ENCODE assay signal across 14 mouse cellular contexts in the genomic region with DNA sequence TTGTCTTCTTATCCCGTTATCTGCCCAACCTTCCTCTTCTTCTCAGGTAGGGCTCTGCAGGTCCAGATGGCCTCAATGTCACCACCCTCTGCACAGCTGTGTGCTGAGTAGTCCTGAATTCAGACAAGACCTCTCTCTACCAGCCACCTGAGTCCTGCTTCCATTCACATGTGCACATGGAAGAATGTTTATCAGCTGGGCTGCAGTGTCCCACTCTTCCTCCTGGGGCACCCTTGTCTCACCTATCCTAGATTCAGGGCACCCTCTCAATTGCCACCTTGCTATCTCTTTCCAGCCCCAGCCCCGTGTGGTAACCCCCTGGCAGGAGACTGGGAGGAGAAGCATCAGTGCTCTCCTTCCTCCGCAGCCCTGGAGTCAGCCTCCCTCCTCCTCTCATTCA. TPM values are rescaled to one million over a fixed set of nuclear protein-coding genes. Genes with fewer than 3 reads are reported as not detected.
DNase-seq lines count a peak whose midpoint lies in the region; ATAC-seq and TF ChIP-seq lines count a peak whose summit lies in the region.
"Had no signal": no experiment of that assay in that cellular context is flagged by ENCODE, and none has a peak within 500 bp of the region (broad histone marks: within the 10 kb centered on the region; RNA-seq: fewer than 3 reads in every experiment).

No protein-coding gene starts in this region.

- H3K4me1 ChIP-seq in forebrain, postnatal 0 days (ENCODE audit: insufficient read depth) = peaks cover 13% of the 10 kb centered on the region
- H3K4me1 ChIP-seq in forebrain, embryonic 16.5 days (replicated peaks; ENCODE audit: control insufficient read depth, insufficient read depth, low read length) = peaks cover 16% of the 10 kb centered on the region
- H3K4me1 ChIP-seq in midbrain, postnatal 0 days (ENCODE audit: insufficient read depth, low read length) = peaks cover 8% of the 10 kb centered on the region; the same call in 1 of the 2 replicates
- H3K4me1 ChIP-seq in midbrain, embryonic 15.5 days = peaks cover 18% of the 10 kb centered on the region

- no peak overlapping the region for H3K4me2 ChIP-seq in forebrain, postnatal 0 days (ENCODE audit: low read depth)
- no peak overlapping the region for H3K4me2 ChIP-seq in forebrain, embryonic 16.5 days (ENCODE audit: low read length)
- no peak overlapping the region for H3K4me2 ChIP-seq in midbrain, postnatal 0 days (ENCODE audit: low read depth, low read length, poor library complexity, severe bottlenecking)
- H3K4me2 ChIP-seq in midbrain, embryonic 15.5 days = no peak overlapping the region
- H3K4me2 ChIP-seq: limb, embryonic 15.5 days; neural tube, embryonic 15.5 days had no signal

- no peak overlapping the region for H3K4me3 ChIP-seq in forebrain, postnatal 0 days (ENCODE audit: low read depth, low read length)
- no peak overlapping the region for H3K4me3 ChIP-seq in forebrain, embryonic 16.5 days (replicated peaks; ENCODE audit: low read length)
- H3K4me3 ChIP-seq in midbrain, postnatal 0 days (ENCODE audit: low read depth, low read length) = no peak overlapping the region
- H3K4me3 ChIP-seq in midbrain, embryonic 15.5 days = no peak overlapping the region
- H3K4me3 ChIP-seq: limb, embryonic 15.5 days; neural tube, embryonic 15.5 days had no signal

- 65% methylated on average over 3 of the region's 3 CpGs for WGBS in forebrain, postnatal 0 days
- WGBS in forebrain, embryonic 16.5 days = 68% methylated on average over 3 of the region's 3 CpGs
- WGBS in midbrain, postnatal 0 days = 60% methylated on average over 3 of the region's 3 CpGs
- WGBS in midbrain, embryonic 15.5 days = 65% methylated on average over 3 of the region's 3 CpGs

- TF ChIP-seq CTCF in forebrain, postnatal 0 days (IDR thresholded peaks at IDR 0.05; ENCODE audit: low read depth) = peak; percentile 46; the same call in 1 of the 2 replicates
- TF ChIP-seq CTCF in midbrain, postnatal 0 days (IDR thresholded peaks at IDR 0.05) = peak; percentile 49

- H3K36me3 ChIP-seq in forebrain, postnatal 0 days (ENCODE audit: insufficient read depth) = peaks cover 62% of the 10 kb centered on the region
- H3K36me3 ChIP-seq in forebrain, embryonic 16.5 days (ENCODE audit: control insufficient read depth, insufficient read depth) = peaks cover 19% of the 10 kb centered on the region
- peaks cover 54% of the 10 kb centered on the region for H3K36me3 ChIP-seq in midbrain, postnatal 0 days (ENCODE audit: insufficient read depth, low read length)
- peaks cover 24% of the 10 kb centered on the region for H3K36me3 ChIP-seq in midbrain, embryonic 15.5 days (replicated peaks)

- no peak overlapping the region for H3K27ac ChIP-seq in forebrain, postnatal 0 days (ENCODE audit: low read depth, low read length)
- no peak overlapping the region for H3K27ac ChIP-seq in forebrain, embryonic 16.5 days (ENCODE audit: low read length)
- H3K27ac ChIP-seq in midbrain, postnatal 0 days (ENCODE audit: low read depth, low read length) = no peak overlapping the region
- H3K27ac ChIP-seq in midbrain, embryonic 15.5 days = no peak overlapping the region
- H3K27ac ChIP-seq: limb, embryonic 15.5 days; macrophage; neural tube, embryonic 15.5 days had no signal

- H3K9me3 ChIP-seq in forebrain, postnatal 0 days (ENCODE audit: low read length) = no peaks in the 10 kb centered on the region
- H3K9me3 ChIP-seq in forebrain, embryonic 16.5 days (ENCODE audit: control insufficient read depth, low read length) = no peaks in the 10 kb centered on the region
- H3K9me3 ChIP-seq in midbrain, postnatal 0 days (ENCODE audit: low read length) = no peaks in the 10 kb centered on the region
- H3K9me3 ChIP-seq in midbrain, embryonic 15.5 days = no peaks in the 10 kb centered on the region
- H3K9me3 ChIP-seq: limb, embryonic 15.5 days; neural tube, embryonic 15.5 days had no signal

- no peak overlapping the region for H3K9ac ChIP-seq in forebrain, postnatal 0 days
- H3K9ac ChIP-seq in forebrain, embryonic 16.5 days (replicated peaks; ENCODE audit: low read depth, low read length) = no peak overlapping the region
- no peak overlapping the region for H3K9ac ChIP-seq in midbrain, postnatal 0 days (replicated peaks; ENCODE audit: low read length, poor library complexity, severe bottlenecking)
- no peak overlapping the region for H3K9ac ChIP-seq in midbrain, embryonic 15.5 days
- H3K9ac ChIP-seq: limb, embryonic 15.5 days; neural tube, embryonic 15.5 days had no signal

- DNase-seq in forebrain, postnatal 0 days = no peak
- peak; percentile 25 for DNase-seq in kidney, postnatal 10 days
- DNase-seq in kidney, adult 11 months = no peak
- no peak for DNase-seq in midbrain, postnatal 0 days (ENCODE audit: low spot score)
- DNase-seq in right cerebral cortex, postnatal 36 days (ENCODE audit: low spot score in 2 of 2) = no peak
- no peak for DNase-seq in layer of hippocampus, adult 8-10 months (ENCODE audit: low spot score in 2 of 2)
- DNase-seq: B cell, adult 2 months; heart, postnatal 36 days; right cerebral cortex, adult 18-20 months had no signal

- no peaks in the 10 kb centered on the region for H3K27me3 ChIP-seq in forebrain, postnatal 0 days (ENCODE audit: insufficient read depth, low read length)
- H3K27me3 ChIP-seq in forebrain, embryonic 16.5 days (replicated peaks; ENCODE audit: control insufficient read depth, insufficient read depth, low read length) = no peaks in the 10 kb centered on the region
- no peaks in the 10 kb centered on the region for H3K27me3 ChIP-seq in midbrain, postnatal 0 days (ENCODE audit: insufficient read depth, low read length)
- H3K27me3 ChIP-seq in midbrain, embryonic 15.5 days (replicated peaks) = no peaks in the 10 kb centered on the region
- H3K27me3 ChIP-seq: limb, embryonic 15.5 days; neural tube, embryonic 15.5 days had no signal

- no peak for ATAC-seq in forebrain, postnatal 0 days
- no peak for ATAC-seq in forebrain, embryonic 16.5 days
- ATAC-seq in midbrain, postnatal 0 days (ENCODE audit: low FRiP score) = no peak
- ATAC-seq in midbrain, embryonic 15.5 days (replicated peaks) = no peak

RNA-seq across cellular contexts. Expression of gene Twnk, which starts 3.2 kb away (rescaled TPM):
- 7.7 and 8.6 TPM in 2 replicates for total RNA-seq in forebrain, postnatal 0 days (2014; rRNA removed)
- 8.8 and 10.8 TPM in 2 replicates for polyA plus RNA-seq in forebrain, postnatal 0 days (2015; fragmentation: Nextera tagmentation; extraction: Ambion mirVana)
- polyA plus RNA-seq in forebrain, embryonic 16.5 days (2015; fragmentation: Nextera tagmentation; extraction: Ambion mirVana) = 24.6 and 25.5 TPM in 2 replicates
- 6.1 and 6.4 TPM in 2 replicates for total RNA-seq in midbrain, postnatal 0 days (2014; rRNA removed)
- polyA plus RNA-seq in midbrain, postnatal 0 days (2015; fragmentation: Nextera tagmentation; extraction: Ambion mirVana) = 6.8 and 7.1 TPM in 2 replicates
- polyA plus RNA-seq in midbrain, embryonic 15.5 days (2015; fragmentation: Nextera tagmentation; extraction: Ambion mirVana) = 15.9 and 17.2 TPM in 2 replicates
- total RNA-seq in layer of hippocampus, adult 8-10 months (2022) = 10 to 100 TPM; 13.3 to 16.3 (median 14.8) TPM

RNA-seq across cellular contexts. Expression of gene Mrpl43, which starts 3.9 kb away (rescaled TPM):
- total RNA-seq in forebrain, postnatal 0 days (2014; rRNA removed) = 60.6 and 62.2 TPM in 2 replicates
- polyA plus RNA-seq in forebrain, postnatal 0 days (2015; fragmentation: Nextera tagmentation; extraction: Ambion mirVana) = 85.7 and 99.2 TPM in 2 replicates
- 76.9 and 81.8 TPM in 2 replicates for polyA plus RNA-seq in forebrain, embryonic 16.5 days (2015; fragmentation: Nextera tagmentation; extraction: Ambion mirVana)
- total RNA-seq in midbrain, postnatal 0 days (2014; rRNA removed) = 55.7 and 87.6 TPM in 2 replicates
- polyA plus RNA-seq in midbrain, postnatal 0 days (2015; fragmentation: Nextera tagmentation; extraction: Ambion mirVana) = 98.8 and 105 TPM in 2 replicates
- 86.9 and 88.0 TPM in 2 replicates for polyA plus RNA-seq in midbrain, embryonic 15.5 days (2015; fragmentation: Nextera tagmentation; extraction: Ambion mirVana)
- 10 to 100 TPM; 31.8 to 45.4 (median 39.1) TPM for total RNA-seq in layer of hippocampus, adult 8-10 months (2022)

RNA-seq across cellular contexts. Expression of gene Lzts2, which starts 11.9 kb away (rescaled TPM):
- total RNA-seq in forebrain, postnatal 0 days (2014; rRNA removed) = 26.6 and 29.3 TPM in 2 replicates
- polyA plus RNA-seq in forebrain, postnatal 0 days (2015; fragmentation: Nextera tagmentation; extraction: Ambion mirVana) = 14.6 and 15.0 TPM in 2 replicates
- 18.2 and 19.5 TPM in 2 replicates for polyA plus RNA-seq in forebrain, embryonic 16.5 days (2015; fragmentation: Nextera tagmentation; extraction: Ambion mirVana)
- 32.8 and 40.4 TPM in 2 replicates for total RNA-seq in midbrain, postnatal 0 days (2014; rRNA removed)
- 12.9 TPM in 2 replicates for polyA plus RNA-seq in midbrain, postnatal 0 days (2015; fragmentation: Nextera tagmentation; extraction: Ambion mirVana)
- polyA plus RNA-seq in midbrain, embryonic 15.5 days (2015; fragmentation: Nextera tagmentation; extraction: Ambion mirVana) = 25.2 and 28.6 TPM in 2 replicates
- 10 to 100 TPM; 31.0 to 38.3 (median 33.3) TPM for total RNA-seq in layer of hippocampus, adult 8-10 months (2022)

RNA-seq across cellular contexts. Expression of gene Sema4g, which starts 13.4 kb away (rescaled TPM):
- total RNA-seq in forebrain, postnatal 0 days (2014; rRNA removed) = 35.9 and 54.7 TPM in 2 replicates
- 8.2 and 12.1 TPM in 2 replicates for polyA plus RNA-seq in forebrain, postnatal 0 days (2015; fragmentation: Nextera tagmentation; extraction: Ambion mirVana)
- polyA plus RNA-seq in forebrain, embryonic 16.5 days (2015; fragmentation: Nextera tagmentation; extraction: Ambion mirVana) = 12.3 and 15.8 TPM in 2 replicates
- 63.2 and 74.8 TPM in 2 replicates for total RNA-seq in midbrain, postnatal 0 days (2014; rRNA removed)
- 17.5 and 18.7 TPM in 2 replicates for polyA plus RNA-seq in midbrain, postnatal 0 days (2015; fragmentation: Nextera tagmentation; extraction: Ambion mirVana)
- 17.1 and 20.4 TPM in 2 replicates for polyA plus RNA-seq in midbrain, embryonic 15.5 days (2015; fragmentation: Nextera tagmentation; extraction: Ambion mirVana)
- 10 to 100 TPM; 25.4 to 27.7 (median 26.1) TPM for total RNA-seq in layer of hippocampus, adult 8-10 months (2022)

RNA-seq across cellular contexts. Expression of gene Pdzd7, which starts 43.2 kb away (rescaled TPM):
- 5.2 and 6.4 TPM in 2 replicates for total RNA-seq in forebrain, postnatal 0 days (2014; rRNA removed)
- polyA plus RNA-seq in forebrain, postnatal 0 days (2015; fragmentation: Nextera tagmentation; extraction: Ambion mirVana) = 1.6 and 1.9 TPM in 2 replicates
- 1.9 and 2.7 TPM in 2 replicates for polyA plus RNA-seq in forebrain, embryonic 16.5 days (2015; fragmentation: Nextera tagmentation; extraction: Ambion mirVana)
- 5.9 and 7.2 TPM in 2 replicates for total RNA-seq in midbrain, postnatal 0 days (2014; rRNA removed)
- polyA plus RNA-seq in midbrain, postnatal 0 days (2015; fragmentation: Nextera tagmentation; extraction: Ambion mirVana) = 2.9 and 3.4 TPM in 2 replicates
- polyA plus RNA-seq in midbrain, embryonic 15.5 days (2015; fragmentation: Nextera tagmentation; extraction: Ambion mirVana) = 3.2 and 4.1 TPM in 2 replicates
- total RNA-seq in layer of hippocampus, adult 8-10 months (2022) = 1 to 10 TPM; 3.1 to 3.8 (median 3.4) TPM
- polyA plus RNA-seq: macrophage had no signal
